Mouse (Mus musculus) heart, adult 2 months (tissue): ENCODE results near the gene Pmepa1. TPM values are rescaled to one million over a fixed set of nuclear protein-coding genes. Genes with fewer than 3 reads are reported as not detected.

Source experiments
- DNase-seq, 2 experiments: peaks; one replicate each; pipeline ENCODE4 v3.0.0; 2021
- H3K27ac ChIP-seq: fragments of 200-600 bp; 2 replicates; pipeline ENCODE4 v1.8.1; 2022
- H3K27me3 ChIP-seq: fragments of 200-500 bp; 2 replicates; pipeline ENCODE4 v1.6.1; 2012; ENCODE audit warnings: mild to moderate bottlenecking, low read length, inconsistent platforms, mixed read lengths; ENCODE audit not compliant: control insufficient read depth, insufficient read depth
- H3K36me3 ChIP-seq: fragments of 200-500 bp; 2 replicates; pipeline ENCODE4 v1.6.1; 2012; ENCODE audit warnings: low read length, inconsistent platforms; ENCODE audit not compliant: control insufficient read depth, insufficient read depth
- H3K4me1 ChIP-seq: fragments of 200-500 bp; 2 replicates; pipeline ENCODE4 v1.6.1; 2011; ENCODE audit warnings: low read length; ENCODE audit not compliant: control insufficient read depth, insufficient read depth
- H3K4me3 ChIP-seq: fragments of 200-600 bp; 2 replicates; pipeline ENCODE4 v1.8.1; 2022
- H3K79me2 ChIP-seq: fragments of 200-500 bp; replicated peaks from 2 replicates; pipeline ENCODE4 v1.6.1; 2012; ENCODE audit warnings: mild to moderate bottlenecking, inconsistent platforms, low read length, moderate library complexity, mixed read lengths; ENCODE audit not compliant: control insufficient read depth, insufficient read depth
- H3K9ac ChIP-seq: fragments of 200-500 bp; 2 replicates; pipeline ENCODE4 v1.6.1; 2012; ENCODE audit warnings: low read depth, mild to moderate bottlenecking, control low read depth, inconsistent platforms, low read length, mixed read lengths
- CTCF ChIP-seq: fragments of 200-600 bp; IDR thresholded peaks from 2 replicates; pipeline ENCODE4 v1.8.1; 2022; ENCODE audit warnings: antibody characterized with exemption, mild to moderate bottlenecking, moderate library complexity
- EP300 ChIP-seq: fragments of 200-500 bp; IDR thresholded peaks from 2 replicates; pipeline ENCODE4 v1.6.1; 2011; ENCODE audit warnings: low read depth, low read length, control low read depth; ENCODE audit not compliant: insufficient read depth
- POLR2A ChIP-seq: fragments of 200-500 bp; IDR thresholded peaks from 2 replicates; pipeline ENCODE4 v1.6.1; 2011; ENCODE audit warnings: mild to moderate bottlenecking, low read depth, low read length, control low read depth; ENCODE audit not compliant: insufficient read depth
- WGBS: fragments of 180-500 bp; shearing (Covaris S2); methylation state at CpG from one replicate; pipeline ENCODE4 v1.1.7; 2018; 5-methylcytosine and 5-hydroxymethylcytosine counted together
- intact Hi-C: fragments of 180-260 bp; cut with DNase I; formaldehyde crosslinking; loops from one replicate; pipeline ENCODE4 v1.15.1; 2025
- long read RNA-seq: library from polyadenylated mRNA; stranded (forward); transcript quantifications from one replicate; pipeline ENCODE4 v2.0.0, GENCODE M21; 2021
- polyA plus RNA-seq: library from polyadenylated mRNA; depleted of rRNA; stranded (reverse); fragments of >200 nt; gene quantifications from 2 replicates; pipeline ENCODE4 v1.2.3, GENCODE M21; 2012; rRNA removed
- total RNA-seq, 2 experiments: library from RNA; stranded (reverse); gene quantifications; 2 replicates each; pipeline ENCODE4 v1.2.3; 2021

Gene Pmepa1
- total RNA-seq: 10 to 100 TPM; 28.4 to 31.4 TPM
- polyA plus RNA-seq: 37.4 and 41.7 TPM in 2 replicates
- long read RNA-seq, full-length matches to known transcripts: 45 of 54 reads
- long read RNA-seq, partial matches to known transcripts: 0 of 54 reads
- long read RNA-seq, other reads (novel, unspliced or antisense): 9 of 54 reads

- TF ChIP-seq EP300: no peak
- TF ChIP-seq POLR2A: peak; percentile 80; the same call in 1 of the 2 replicates
- TF ChIP-seq CTCF: peak; percentile 26; the same call in 1 of the 2 replicates
- intact Hi-C loops: loop anchor here (2.0 to 5.0 kb wide), 3 partner anchors 30 to 176 kb away; no protein-coding TSS in a partner anchor
- peak; percentile 94 to 96 for DNase-seq
- Histone ChIP-seq H3K36me3 (no peaks in the 10 kb centered on the region), H3K79me2 (peaks cover 2% of the 10 kb centered on the region; the same call in 1 of the 2 replicates), H3K4me1 (peaks cover 11% of the 10 kb centered on the region), H3K9ac (peak within 1 kb of the TSS; percentile 97), H3K4me3 (peak within 1 kb of the TSS; percentile 85), H3K27ac (peak within 1 kb of the TSS; percentile 90), H3K27me3 (no peaks in the 10 kb centered on the region)
- 2% methylated on average over 60 of the region's 61 CpGs for WGBS
Observed at GRCm38 (mm10) chr2:173276409-173276808, at the start of gene Pmepa1. Pmepa1 (minus strand) TSS chr2:173276533.

- Histone ChIP-seq H3K4me1 (no peaks in the 10 kb centered on the region), H3K27ac (no peak overlapping the region), H3K27me3 (no peaks in the 10 kb centered on the region), H3K79me2 (no peaks in the 10 kb centered on the region), H3K36me3 (no peaks in the 10 kb centered on the region), H3K9ac (no peak overlapping the region), H3K4me3 (no peak overlapping the region)
- no peak for DNase-seq
- TF ChIP-seq CTCF: no peak
- intact Hi-C loops: no loop called here
- WGBS: 95% methylated on average over 6 of the region's 6 CpGs
Observed at GRCm38 (mm10) chr2:173321754-173322153, 45.4 kb upstream of the Pmepa1 start.

GRCm38 (mm10) chr2:173321194-173321593, 44.9 kb upstream of the Pmepa1 start:
- no peak for DNase-seq
- H3K27me3 ChIP-seq: no peaks in the 10 kb centered on the region
- no peak overlapping the region for H3K9ac ChIP-seq
- H3K79me2 ChIP-seq: no peaks in the 10 kb centered on the region
- intact Hi-C loops: no loop called here
- no peak overlapping the region for H3K4me3 ChIP-seq
- no peaks in the 10 kb centered on the region for H3K4me1 ChIP-seq
- WGBS: 78% methylated on average over 2 of the region's 2 CpGs
- H3K36me3 ChIP-seq: no peaks in the 10 kb centered on the region
- TF ChIP-seq CTCF: no peak
- TF ChIP-seq EP300: no peak
- no peak for TF ChIP-seq POLR2A
- H3K27ac ChIP-seq: no peak overlapping the region

GRCm38 (mm10) chr2:173314291-173314690, 38.0 kb upstream of the Pmepa1 start:
- Histone ChIP-seq H3K4me1 (no peaks in the 10 kb centered on the region), H3K4me3 (no peak overlapping the region), H3K27me3 (no peaks in the 10 kb centered on the region), H3K9ac (no peak overlapping the region), H3K79me2 (no peaks in the 10 kb centered on the region), H3K36me3 (no peaks in the 10 kb centered on the region), H3K27ac (no peak overlapping the region)
- no CpG with 5 or more reads among the region's 1 CpGs for WGBS
- TF ChIP-seq CTCF (no peak), POLR2A (no peak), EP300 (no peak)
- intact Hi-C loops: no loop called here
- DNase-seq: no peak

GRCm38 (mm10) chr2:173308486-173308885, 32.2 kb upstream of the Pmepa1 start:
- H3K27me3 ChIP-seq: no peaks in the 10 kb centered on the region
- no peaks in the 10 kb centered on the region for H3K36me3 ChIP-seq
- no peak for TF ChIP-seq EP300
- no peak for TF ChIP-seq POLR2A
- no peak for TF ChIP-seq CTCF
- no peak overlapping the region for H3K27ac ChIP-seq
- peaks cover 6% of the 10 kb centered on the region for H3K4me1 ChIP-seq
- 69% methylated on average over 10 of the region's 10 CpGs for WGBS
- intact Hi-C loops: no loop called here
- peak in 1 of 2 experiments; percentile 22 for DNase-seq
- H3K79me2 ChIP-seq: no peaks in the 10 kb centered on the region
- no peak overlapping the region for H3K4me3 ChIP-seq
- H3K9ac ChIP-seq: no peak overlapping the region

- Histone ChIP-seq H3K27me3 (no peaks in the 10 kb centered on the region), H3K4me3 (no peak overlapping the region), H3K27ac (no peak overlapping the region; the same call in 1 of the 2 replicates), H3K4me1 (peaks cover 6% of the 10 kb centered on the region), H3K79me2 (no peaks in the 10 kb centered on the region), H3K36me3 (no peaks in the 10 kb centered on the region), H3K9ac (no peak overlapping the region)
- 17% methylated on average over 4 of the region's 4 CpGs for WGBS
- TF ChIP-seq POLR2A (no peak), CTCF (no peak)
- intact Hi-C loops: loop anchor here (2.0 kb wide), 2 partner anchors 27 to 31 kb away; partner anchors contain the start of gene Pmepa1
- no peak for DNase-seq
Observed at GRCm38 (mm10) chr2:173307984-173308383, 31.7 kb upstream of the Pmepa1 start.
